Mouse (Mus musculus): ENCODE measurements at regions not wholly inside any gene's neighbourhood (a gene's known extent, or its start where the extent isn't known, plus 50 kb on each side); places are given as distances from the start of the nearest gene placed in this dataset.

DNA sequence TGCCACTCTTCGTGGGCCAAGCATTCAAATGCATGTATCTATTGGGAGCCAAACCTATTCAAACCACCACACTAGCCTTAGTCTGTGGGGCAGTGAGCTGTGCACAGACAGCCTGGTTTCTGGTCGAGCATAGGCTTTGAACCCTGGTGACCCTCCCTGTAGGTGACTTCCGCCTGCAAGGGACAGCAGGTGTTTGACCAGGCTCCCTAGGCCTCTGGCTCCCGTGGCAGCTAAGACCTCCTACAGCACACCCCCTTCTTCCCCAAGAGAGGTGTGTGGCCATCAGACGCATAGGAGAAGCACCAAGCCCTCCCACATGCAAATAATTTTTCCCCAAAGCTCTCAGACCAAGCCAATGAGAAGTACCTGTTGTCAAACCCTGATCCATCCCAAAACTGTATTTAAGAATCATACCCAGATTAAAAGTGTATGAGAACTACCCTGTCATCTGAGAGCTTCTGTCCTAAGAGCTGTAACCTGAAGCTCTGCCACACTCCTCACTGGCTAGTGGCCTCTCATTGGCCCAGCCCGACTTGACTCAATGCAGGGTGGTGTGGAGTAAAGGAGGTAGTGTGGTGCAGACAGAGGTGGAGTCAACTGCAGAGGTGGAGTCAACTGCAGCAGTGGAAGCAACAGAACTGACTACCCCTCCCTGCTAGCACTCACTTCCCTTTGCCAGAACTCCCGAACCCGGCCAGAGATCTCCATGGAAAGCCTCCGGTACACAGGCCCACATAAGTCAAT is 82.5 kb upstream of the Usp38 start:
- 22% methylated on average over 9 of the region's 9 CpGs for WGBS
- Histone ChIP-seq H3K27me3 (ENCODE audit: control insufficient read depth, insufficient read depth, low read length) (no peaks in the 10 kb centered on the region), H3K4me1 (ENCODE audit: control insufficient read depth, insufficient read depth, low read length) (no peaks in the 10 kb centered on the region), H3K4me3 (ENCODE audit: low read depth, low read length) (no peak overlapping the region), H3K9me3 (ENCODE audit: control insufficient read depth, low read length) (no peaks in the 10 kb centered on the region), H3K9ac (ENCODE audit: low read length) (no peak overlapping the region), H3K36me3 (ENCODE audit: control insufficient read depth, insufficient read depth, low read length) (no peaks in the 10 kb centered on the region), H3K4me2 (ENCODE audit: low read depth, severe bottlenecking) (no peak overlapping the region), H3K27ac (replicated peaks; ENCODE audit: low read depth, low read length) (no peak overlapping the region)
- ATAC-seq (ENCODE audit: insufficient number of reproducible peaks, low FRiP score, low TSS enrichment, low read depth) (peak; percentile 99), DNase-seq (ENCODE audit: low spot score) (peak; percentile 63)

DNA sequence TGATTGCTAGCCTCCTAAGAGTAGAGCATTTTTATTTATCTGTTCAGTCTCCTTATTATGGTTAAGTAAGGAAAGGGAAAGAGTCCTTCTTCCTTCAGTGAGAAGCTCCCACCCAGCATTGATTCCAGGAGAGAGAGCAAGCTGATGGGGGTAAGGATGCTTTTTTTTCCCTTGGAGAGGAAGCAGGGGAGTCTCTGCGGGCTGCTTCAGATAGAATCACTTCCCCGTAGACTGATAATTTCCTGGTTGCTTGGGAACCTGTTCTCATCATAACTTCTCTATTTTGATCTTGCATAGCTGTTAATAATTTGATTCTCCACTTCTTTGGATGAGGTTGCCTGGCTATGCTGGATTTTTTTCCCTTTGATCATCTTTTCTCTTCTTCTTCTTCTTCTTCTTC is 80.5 kb upstream of the Usp38 start:
- WGBS, result 65% methylated on average over 2 of the region's 2 CpGs
- H3K4me2 ChIP-seq (ENCODE audit: low read depth, severe bottlenecking), result no peak overlapping the region
- no peaks in the 10 kb centered on the region for H3K9me3 ChIP-seq (ENCODE audit: control insufficient read depth, low read length)
- no peaks in the 10 kb centered on the region for H3K4me1 ChIP-seq (ENCODE audit: control insufficient read depth, insufficient read depth, low read length)
- H3K36me3 ChIP-seq (ENCODE audit: control insufficient read depth, insufficient read depth, low read length), result no peaks in the 10 kb centered on the region
- H3K27ac ChIP-seq (replicated peaks; ENCODE audit: low read depth, low read length), result no peak overlapping the region
- DNase-seq (ENCODE audit: low spot score) (no peak), ATAC-seq (ENCODE audit: insufficient number of reproducible peaks, low FRiP score, low TSS enrichment, low read depth) (no peak)
- H3K9ac ChIP-seq (ENCODE audit: low read length), result no peak overlapping the region
- no peak overlapping the region for H3K4me3 ChIP-seq (ENCODE audit: low read depth, low read length)
- no peaks in the 10 kb centered on the region for H3K27me3 ChIP-seq (ENCODE audit: control insufficient read depth, insufficient read depth, low read length)

DNA sequence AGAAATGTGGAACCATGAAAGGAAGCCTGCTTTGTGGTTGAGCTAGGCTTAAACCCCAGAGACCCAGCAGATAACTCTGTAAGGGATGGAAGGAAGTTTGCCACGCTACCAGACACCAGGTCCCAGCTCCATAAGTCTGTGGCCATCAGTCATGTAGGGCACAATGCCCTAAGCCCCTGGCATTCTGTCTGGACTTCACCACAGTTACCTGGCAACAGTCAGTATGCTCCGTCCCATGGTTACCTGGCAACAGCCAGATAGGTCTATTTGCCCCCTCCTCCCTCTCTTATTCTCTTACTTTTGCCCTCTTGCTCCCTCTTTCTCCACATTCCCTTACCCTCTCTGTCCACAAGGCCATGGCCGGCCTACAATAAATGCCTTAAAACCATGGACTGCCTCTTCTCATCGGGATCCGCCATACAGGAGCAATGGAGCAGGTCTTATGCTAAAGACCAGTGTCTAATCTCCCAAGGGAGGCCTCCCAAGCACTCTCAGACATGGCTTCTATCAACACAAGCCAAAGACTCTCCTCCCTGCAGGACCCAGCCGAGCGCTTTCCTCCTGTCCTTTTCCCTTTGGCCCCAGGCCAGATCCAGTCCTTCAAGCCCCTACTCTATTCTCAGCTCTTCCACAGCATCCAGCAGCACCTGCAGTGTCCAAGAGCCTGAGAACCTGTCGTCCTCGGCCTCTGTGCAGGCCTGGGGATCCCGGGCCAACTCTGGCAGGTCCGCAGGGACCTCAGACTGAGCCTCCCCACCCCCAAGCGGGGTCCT is 66.3 kb upstream of the Usp38 start:
- no peaks in the 10 kb centered on the region for H3K36me3 ChIP-seq (ENCODE audit: control insufficient read depth, insufficient read depth, low read length)
- no peak overlapping the region for H3K4me3 ChIP-seq (ENCODE audit: low read depth, low read length)
- no peaks in the 10 kb centered on the region for H3K27me3 ChIP-seq (ENCODE audit: control insufficient read depth, insufficient read depth, low read length)
- no peaks in the 10 kb centered on the region for H3K9me3 ChIP-seq (ENCODE audit: control insufficient read depth, low read length)
- no peak overlapping the region for H3K9ac ChIP-seq (ENCODE audit: low read length)
- no peaks in the 10 kb centered on the region for H3K4me1 ChIP-seq (ENCODE audit: control insufficient read depth, insufficient read depth, low read length)
- no peak overlapping the region for H3K27ac ChIP-seq (replicated peaks; ENCODE audit: low read depth, low read length)
- no peak overlapping the region for H3K4me2 ChIP-seq (ENCODE audit: low read depth, severe bottlenecking)
- DNase-seq (ENCODE audit: low spot score) (no peak), ATAC-seq (ENCODE audit: insufficient number of reproducible peaks, low FRiP score, low TSS enrichment, low read depth) (no peak)
- 77% methylated on average over 12 of the region's 12 CpGs for WGBS

DNA sequence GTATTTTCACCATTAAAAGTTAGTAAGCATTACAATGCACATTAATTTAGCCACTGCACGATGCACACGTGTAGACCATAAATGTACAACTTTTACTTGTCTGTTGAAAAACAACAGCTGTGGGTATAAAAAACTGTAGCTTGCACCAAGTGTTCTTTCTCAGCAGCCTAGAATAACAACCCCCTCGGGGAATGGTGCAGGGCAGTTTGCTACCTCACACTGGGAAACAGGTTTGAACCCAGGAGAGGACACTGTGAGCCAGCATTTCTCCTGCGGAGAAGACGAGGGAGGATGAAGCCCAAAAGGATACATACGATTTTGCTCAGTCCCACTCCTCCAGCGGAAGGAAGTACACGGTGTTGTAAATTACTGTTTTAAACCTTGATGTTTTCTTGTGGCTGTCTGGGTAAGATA is 65.2 kb upstream of the Usp38 start:
- H3K36me3 ChIP-seq (ENCODE audit: control insufficient read depth, insufficient read depth, low read length), result no peaks in the 10 kb centered on the region
- no peak; the same call in 1 of the 2 replicates for ATAC-seq (ENCODE audit: insufficient number of reproducible peaks, low FRiP score, low TSS enrichment, low read depth)
- no peak overlapping the region for H3K4me3 ChIP-seq (ENCODE audit: low read depth, low read length)
- H3K4me2 ChIP-seq (ENCODE audit: low read depth, severe bottlenecking), result no peak overlapping the region
- WGBS, result 70% methylated on average over 8 of the region's 8 CpGs
- no peaks in the 10 kb centered on the region for H3K9me3 ChIP-seq (ENCODE audit: control insufficient read depth, low read length)
- no peak overlapping the region for H3K27ac ChIP-seq (replicated peaks; ENCODE audit: low read depth, low read length)
- H3K4me1 ChIP-seq (ENCODE audit: control insufficient read depth, insufficient read depth, low read length), result no peaks in the 10 kb centered on the region
- no peak for DNase-seq (ENCODE audit: low spot score)
- H3K9ac ChIP-seq (ENCODE audit: low read length), result no peak overlapping the region
- H3K27me3 ChIP-seq (ENCODE audit: control insufficient read depth, insufficient read depth, low read length), result no peaks in the 10 kb centered on the region

DNA sequence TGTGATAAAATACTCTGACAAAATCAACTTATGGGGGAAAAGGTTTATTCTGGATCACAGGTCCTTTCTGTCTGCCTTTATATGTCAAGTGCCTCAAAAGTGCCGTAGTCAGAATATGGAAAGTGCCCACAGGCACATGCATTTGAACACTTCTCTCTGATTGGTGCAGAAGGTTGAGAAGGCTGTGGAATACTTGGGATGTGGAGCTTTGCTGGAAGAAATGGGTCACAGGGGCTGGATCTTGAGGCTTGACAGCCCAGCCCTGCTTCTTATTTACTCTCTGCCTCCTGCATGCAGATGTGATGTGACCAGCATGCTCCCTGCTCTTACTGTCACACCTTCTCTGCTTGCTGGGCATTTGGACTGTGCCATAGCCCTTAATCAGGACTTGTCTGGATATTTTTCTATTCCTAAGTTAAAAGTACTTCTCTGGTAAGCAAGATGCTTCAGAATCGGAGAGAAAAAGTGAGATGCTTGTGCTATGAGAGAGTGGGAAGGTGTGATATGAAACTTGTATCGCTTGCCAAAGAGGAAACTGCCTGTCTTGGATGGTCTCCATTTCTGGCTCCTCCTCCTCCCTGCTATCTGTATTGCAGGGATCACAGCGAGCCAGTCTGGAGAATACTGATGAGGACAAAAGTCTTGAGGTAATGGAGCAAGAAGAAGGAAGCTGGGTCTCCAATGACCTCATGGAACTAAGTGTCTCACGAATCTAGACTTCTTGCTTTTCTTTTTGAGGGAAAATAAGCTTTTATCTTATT is 54.5 kb upstream of the Usp38 start:
- Histone ChIP-seq H3K9me3 (ENCODE audit: control insufficient read depth, low read length) (no peaks in the 10 kb centered on the region), H3K4me3 (ENCODE audit: low read depth, low read length) (no peak overlapping the region), H3K36me3 (ENCODE audit: control insufficient read depth, insufficient read depth, low read length) (no peaks in the 10 kb centered on the region), H3K27ac (replicated peaks; ENCODE audit: low read depth, low read length) (no peak overlapping the region), H3K4me2 (ENCODE audit: low read depth, severe bottlenecking) (no peak overlapping the region), H3K4me1 (ENCODE audit: control insufficient read depth, insufficient read depth, low read length) (no peaks in the 10 kb centered on the region), H3K27me3 (ENCODE audit: control insufficient read depth, insufficient read depth, low read length) (no peaks in the 10 kb centered on the region), H3K9ac (ENCODE audit: low read length) (no peak overlapping the region)
- no peak for DNase-seq (ENCODE audit: low spot score)
- no peak for ATAC-seq (ENCODE audit: insufficient number of reproducible peaks, low FRiP score, low TSS enrichment, low read depth)
- WGBS, result 81% methylated on average over 5 of the region's 5 CpGs

DNA sequence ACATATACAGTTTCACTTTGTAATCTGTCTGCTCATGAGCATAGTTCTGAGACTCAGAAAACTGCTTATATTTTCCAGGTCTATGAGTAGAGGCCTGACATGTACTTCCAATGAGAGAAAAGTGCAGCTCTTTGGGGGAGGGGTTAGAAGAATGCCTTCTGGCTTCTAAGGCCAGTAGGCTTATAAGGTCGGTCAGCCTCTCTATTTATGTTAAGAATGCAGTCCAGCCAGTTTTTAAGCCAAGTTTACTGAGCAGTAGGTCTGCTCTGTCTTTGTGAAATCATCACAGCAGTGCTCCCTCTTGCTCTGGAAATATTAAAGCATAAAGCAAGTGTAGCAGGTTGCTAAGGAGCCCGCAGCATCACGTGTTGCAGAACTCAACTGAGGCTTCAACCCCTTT is 53.8 kb upstream of the Usp38 start:
- H3K4me1 ChIP-seq (ENCODE audit: control insufficient read depth, insufficient read depth, low read length), result no peaks in the 10 kb centered on the region
- no peaks in the 10 kb centered on the region for H3K27me3 ChIP-seq (ENCODE audit: control insufficient read depth, insufficient read depth, low read length)
- H3K4me2 ChIP-seq (ENCODE audit: low read depth, severe bottlenecking), result no peak overlapping the region
- no peaks in the 10 kb centered on the region for H3K36me3 ChIP-seq (ENCODE audit: control insufficient read depth, insufficient read depth, low read length)
- H3K27ac ChIP-seq (replicated peaks; ENCODE audit: low read depth, low read length), result no peak overlapping the region
- whole genome bisulfite sequencing, result 85% methylated on average over 3 of the region's 3 CpGs
- no peak overlapping the region for H3K4me3 ChIP-seq (ENCODE audit: low read depth, low read length)
- DNase-seq (ENCODE audit: low spot score), result no peak
- no peak overlapping the region for H3K9ac ChIP-seq (ENCODE audit: low read length)
- no peaks in the 10 kb centered on the region for H3K9me3 ChIP-seq (ENCODE audit: control insufficient read depth, low read length)
- no peak for ATAC-seq (ENCODE audit: insufficient number of reproducible peaks, low FRiP score, low TSS enrichment, low read depth)

DNA sequence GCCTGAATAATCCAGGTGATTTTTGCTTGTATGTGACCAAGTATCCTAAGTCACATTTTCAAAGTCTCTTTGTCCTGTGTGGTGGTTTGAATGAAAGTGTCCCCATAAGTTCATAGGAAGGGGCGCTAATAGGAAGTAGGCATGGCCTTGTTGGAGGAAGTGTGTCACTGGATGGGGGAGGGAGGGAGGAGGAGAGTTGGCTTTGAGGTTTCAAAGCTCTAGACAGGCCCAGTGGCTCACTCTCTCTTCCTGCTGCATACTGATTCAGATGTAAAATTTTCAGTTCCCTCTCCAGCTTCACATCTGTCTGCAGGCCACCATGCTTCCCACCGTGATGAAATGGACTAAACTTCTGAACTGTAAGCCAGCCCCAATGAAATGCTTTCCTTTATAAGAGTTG is 52.0 kb upstream of the Usp38 start:
- Histone ChIP-seq H3K4me2 (ENCODE audit: low read depth, severe bottlenecking) (no peak overlapping the region), H3K4me1 (ENCODE audit: control insufficient read depth, insufficient read depth, low read length) (no peaks in the 10 kb centered on the region), H3K36me3 (ENCODE audit: control insufficient read depth, insufficient read depth, low read length) (no peaks in the 10 kb centered on the region), H3K4me3 (ENCODE audit: low read depth, low read length) (no peak overlapping the region), H3K9ac (ENCODE audit: low read length) (no peak overlapping the region), H3K9me3 (ENCODE audit: control insufficient read depth, low read length) (no peaks in the 10 kb centered on the region), H3K27ac (replicated peaks; ENCODE audit: low read depth, low read length) (no peak overlapping the region), H3K27me3 (ENCODE audit: control insufficient read depth, insufficient read depth, low read length) (no peaks in the 10 kb centered on the region)
- WGBS, result 82% methylated on average over 2 of the region's 2 CpGs
- no peak for ATAC-seq (ENCODE audit: insufficient number of reproducible peaks, low FRiP score, low TSS enrichment, low read depth)
- DNase-seq (ENCODE audit: low spot score), result no peak

Measured in limb, embryonic 11.5 days (tissue).